Mouse (Mus musculus): ENCODE measurements around the gene 4930412O13Rik.

GRCm38 (mm10) chr2:9882926-9883802 lies 2.1 kb downstream of the 4930412O13Rik start:
- no peak for TF ChIP-seq CTCF (IDR thresholded peaks at IDR 0.05; ENCODE audit: control insufficient read depth, insufficient read depth, insufficient replicate concordance, low read depth, low read length)
- no peak for TF ChIP-seq POLR2A (IDR thresholded peaks at IDR 0.05; ENCODE audit: control insufficient read depth, low read depth, low read length)
